Mouse (Mus musculus) layer of hippocampus, postnatal 14 days (tissue): ENCODE data around the gene Usp46. TPM values are rescaled to one million over a fixed set of nuclear protein-coding genes. Genes with fewer than 3 reads are reported as not detected.
A peak's percentile ranks its signal among the peaks of the same experiment; 100 is the strongest.

ENCODE experiments used
- DNase-seq, 2 experiments: peaks; one replicate each; pipeline ENCODE4 v3.0.0; 2021 to 2022; ENCODE audit warnings: low spot score in 2 of 2, mixed read lengths in 1 of 2
- long read RNA-seq, 2 experiments: library from polyadenylated mRNA; stranded (forward); transcript quantifications; one replicate each; pipeline ENCODE4 v2.0.0; 2021
- total RNA-seq, 2 experiments: library from RNA; stranded (reverse); gene quantifications; 2 replicates each; pipeline ENCODE4 v1.2.3; 2021

Usp46 gene
- total RNA-seq = 100 to 1,000 TPM; 125 to 130 TPM
- long read RNA-seq, experiment 1, full-length matches to known transcripts = 55 of 61 reads
- long read RNA-seq, experiment 1, partial matches to known transcripts = 1 of 61 reads
- long read RNA-seq, experiment 1, other reads (novel, unspliced or antisense) = 5 of 61 reads
- long read RNA-seq, experiment 2, full-length matches to known transcripts = 65 of 90 reads
- long read RNA-seq, experiment 2, partial matches to known transcripts = 2 of 90 reads
- long read RNA-seq, experiment 2, other reads (novel, unspliced or antisense) = 23 of 90 reads

- peak; percentile 74 to 75 for DNase-seq
These were observed at the start of gene Usp46 for GRCm38 (mm10) chr5:74067831-74068713. TSS of gene Usp46 (minus strand) at chr5:74068431.

DNA sequence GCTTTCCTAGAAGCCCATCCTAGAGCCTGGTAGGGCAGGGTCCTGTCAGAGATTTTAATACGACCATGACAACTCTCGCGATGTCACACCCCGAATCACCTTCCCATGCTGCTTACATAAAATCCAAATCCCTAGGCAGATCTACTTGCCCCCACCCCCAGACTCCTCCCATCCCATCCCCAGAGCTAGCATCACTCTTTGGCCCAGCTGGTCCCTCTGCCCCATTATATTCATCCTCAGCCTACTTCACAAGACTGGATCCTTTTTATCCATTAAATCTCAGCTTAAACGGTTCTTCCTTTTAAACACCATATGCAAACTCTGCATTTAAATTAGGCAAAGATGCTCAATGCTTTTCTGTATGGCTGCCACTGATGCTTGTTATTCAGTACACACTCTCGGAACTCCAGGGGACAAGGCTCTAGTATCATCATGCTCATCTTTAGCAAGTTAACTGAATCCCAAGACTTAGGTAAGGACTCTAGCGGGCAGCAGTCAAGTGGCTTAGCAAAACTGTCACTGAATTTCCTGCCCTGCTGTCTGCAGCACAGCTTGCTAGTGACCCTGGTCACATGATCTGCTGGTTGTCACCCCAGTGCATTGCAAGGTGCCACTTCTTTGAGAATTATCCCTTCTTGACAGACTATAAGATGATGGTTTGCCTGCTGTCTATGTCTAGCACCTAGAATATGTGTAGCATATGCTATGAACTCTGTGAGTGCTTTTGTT, 45.9 kb upstream of the Usp46 start:
- DNase-seq = peak in 1 of 2 experiments; percentile 33

DNA sequence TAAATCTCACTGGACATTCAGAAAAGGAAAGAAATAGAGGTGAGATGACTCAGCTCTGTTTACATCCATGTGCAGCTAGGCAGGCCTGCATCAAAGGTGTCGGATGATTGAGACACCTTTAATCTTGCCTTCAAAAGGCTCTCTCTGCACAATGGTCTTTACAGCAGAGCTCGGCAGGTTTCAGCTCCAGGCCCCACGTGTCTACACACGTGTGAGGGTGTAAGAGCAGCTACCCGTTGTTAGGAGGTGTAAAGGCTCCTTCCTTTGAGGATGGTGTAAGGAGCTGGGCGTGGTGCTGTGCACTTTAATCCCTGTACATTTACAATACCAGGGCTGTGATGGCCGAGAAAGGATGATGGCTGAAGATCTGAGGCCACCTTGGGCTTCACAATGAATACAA, 37.2 kb upstream of the Usp46 start:
- DNase-seq = no peak

GRCm38 (mm10) chr5:74101761-74102160, 33.5 kb upstream of the Usp46 start:
- DNase-seq = no peak

GRCm38 (mm10) chr5:74099046-74099445, 30.8 kb upstream of the Usp46 start:
- no peak for DNase-seq

- no peak for DNase-seq
These were observed 29.6 kb upstream of the Usp46 start for GRCm38 (mm10) chr5:74097854-74098220.

DNA sequence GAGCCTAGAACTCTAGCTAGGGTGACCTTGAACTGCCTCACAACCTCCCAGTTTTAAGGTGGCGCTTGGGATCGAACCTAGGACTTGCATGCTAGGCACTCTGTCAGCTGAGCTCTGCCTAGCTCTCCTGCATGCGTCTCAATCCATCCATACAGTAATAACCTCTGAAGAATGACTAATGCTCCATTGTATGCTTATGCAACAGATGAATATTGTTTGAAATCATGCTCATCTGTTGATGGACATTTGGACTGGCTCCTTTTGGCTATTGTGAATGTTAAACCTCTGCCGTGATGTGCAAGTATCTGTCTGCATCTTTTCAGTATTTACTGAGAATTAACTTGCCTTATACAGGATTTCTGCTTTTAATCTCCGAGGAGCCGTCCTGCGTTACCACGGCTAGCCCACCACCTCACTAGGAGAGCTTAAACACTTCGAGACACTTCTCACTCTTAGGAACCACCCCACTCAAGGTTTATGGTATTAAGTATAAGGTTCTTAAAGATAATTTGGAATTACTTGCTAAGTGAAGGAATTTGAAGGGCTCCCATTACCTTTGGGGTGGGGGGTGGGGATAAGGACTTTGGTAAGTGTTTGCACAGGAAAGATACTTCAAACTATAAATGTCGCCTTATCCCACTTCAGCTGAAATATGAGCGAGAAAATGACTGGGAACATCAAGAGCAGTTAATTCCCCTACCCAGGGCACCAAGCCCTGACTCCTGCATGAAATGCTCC, 29.1 kb upstream of the Usp46 start:
- no peak for DNase-seq

- no peak for DNase-seq
These were observed 27.8 kb upstream of the Usp46 start for GRCm38 (mm10) chr5:74096060-74096459.

GRCm38 (mm10) chr5:74095611-74096010, 27.4 kb upstream of the Usp46 start:
- no peak for DNase-seq

DNA sequence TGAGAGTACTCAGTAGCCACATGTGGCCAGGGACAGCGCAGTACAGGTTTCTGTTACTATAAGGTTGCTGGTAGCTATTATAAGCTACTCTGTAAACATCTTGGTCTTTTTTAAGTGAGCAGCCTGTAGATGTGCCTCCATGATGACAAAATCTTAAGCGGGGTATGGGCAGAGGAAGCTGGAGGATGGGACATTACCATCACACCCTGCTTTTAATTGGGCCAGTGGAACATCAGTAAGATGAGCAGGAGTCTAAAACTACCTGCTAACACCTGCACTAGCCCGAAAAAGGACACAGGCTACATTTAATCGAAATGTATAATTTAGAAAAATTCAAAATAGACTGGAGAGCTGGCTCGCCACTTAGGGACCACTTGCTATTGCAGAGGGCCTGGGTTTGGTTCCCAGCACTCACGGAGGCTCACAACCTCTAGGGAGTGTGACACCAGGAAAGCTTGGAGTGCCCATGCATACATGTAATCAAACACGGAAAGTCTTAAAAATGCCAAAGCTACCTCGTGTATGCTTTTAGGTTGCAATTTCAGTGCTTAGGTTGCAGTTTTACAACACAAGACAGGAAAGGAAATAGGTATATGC, 26.7 kb upstream of the Usp46 start:
- DNase-seq = no peak

GRCm38 (mm10) chr5:74093556-74094428, 25.6 kb upstream of the Usp46 start:
- no peak for DNase-seq

GRCm38 (mm10) chr5:74092833-74093555, 24.8 kb upstream of the Usp46 start:
- peak; percentile 85 to 96 for DNase-seq

DNA sequence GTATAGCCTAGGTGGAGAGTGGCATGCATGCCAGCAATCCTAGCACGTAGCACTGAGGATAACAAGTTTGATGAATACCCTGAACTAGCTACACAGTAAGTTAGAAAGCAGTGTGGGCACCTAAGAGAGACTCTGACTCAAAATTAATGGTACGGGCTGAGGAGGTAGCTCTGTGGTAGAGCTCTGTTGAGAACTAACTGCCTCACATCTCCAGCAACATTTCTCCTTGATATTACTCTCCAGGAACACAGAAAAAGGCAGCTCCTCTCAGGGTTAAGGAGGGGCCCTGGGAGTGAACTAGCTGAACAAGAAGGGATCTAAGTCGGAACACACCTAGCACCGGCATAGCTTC, 24.2 kb upstream of the Usp46 start:
- no peak for DNase-seq

GRCm38 (mm10) chr5:74089643-74090042, 21.4 kb upstream of the Usp46 start:
- no peak for DNase-seq

DNA sequence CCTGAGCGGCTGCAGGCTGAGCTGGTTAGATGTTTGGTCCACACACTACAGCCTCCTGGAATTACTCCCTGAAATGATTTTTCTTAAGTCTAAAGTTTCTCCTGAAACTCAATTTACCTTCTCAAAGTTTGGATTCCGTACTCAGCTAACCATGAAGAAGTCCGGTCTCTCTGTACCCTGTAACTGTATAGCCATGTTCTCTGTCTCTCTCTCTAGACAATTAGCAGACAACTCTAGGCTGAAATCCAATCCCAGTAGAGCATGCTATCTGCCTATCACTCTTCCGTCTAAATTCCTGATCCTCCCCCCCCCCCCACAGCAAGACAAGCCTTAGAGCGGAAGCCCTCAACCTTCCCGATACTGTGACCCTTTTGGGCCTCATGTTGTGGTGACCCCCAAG, 13.5 kb upstream of the Usp46 start:
- DNase-seq = no peak

DNA sequence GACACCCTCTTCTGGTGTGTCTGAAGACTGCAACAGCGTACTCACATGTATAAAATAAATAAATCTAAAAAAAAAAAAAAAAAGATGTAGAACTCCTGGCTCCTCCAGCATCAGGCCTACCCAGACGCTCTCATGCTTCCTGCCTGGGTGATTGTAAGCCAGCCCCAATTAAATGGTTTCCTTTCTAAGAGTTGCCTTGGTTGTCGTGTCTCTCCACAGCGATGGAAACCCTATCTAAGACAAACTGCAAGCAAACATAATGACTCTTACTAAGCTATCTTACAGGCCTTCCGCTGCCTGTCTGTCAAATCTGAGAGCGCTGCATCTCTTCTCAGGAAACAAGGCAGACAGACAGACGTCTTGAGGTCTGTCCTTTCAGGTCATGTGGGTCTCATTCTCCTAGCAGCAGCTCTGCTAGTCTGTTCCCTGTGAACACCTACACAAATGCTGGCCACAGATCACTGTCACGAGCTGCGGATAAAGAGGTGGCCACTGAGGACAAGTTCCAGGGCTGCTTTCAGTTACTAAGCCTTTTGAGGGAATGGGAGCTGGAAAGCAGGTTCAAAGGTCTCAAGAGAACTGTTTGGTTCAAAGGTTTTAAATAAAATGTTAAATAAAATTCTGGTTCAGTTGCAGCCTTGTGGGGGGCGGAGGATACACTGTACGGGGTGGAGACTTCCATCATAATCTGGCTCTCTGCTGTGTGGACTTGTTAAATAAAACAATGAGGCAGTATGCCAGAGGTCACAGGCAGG, 10.8 kb upstream of the Usp46 start:
- no peak for DNase-seq

GRCm38 (mm10) chr5:74078400-74078799, 10.2 kb upstream of the Usp46 start:
- DNase-seq = no peak

GRCm38 (mm10) chr5:74077959-74078358, 9.7 kb upstream of the Usp46 start:
- DNase-seq = no peak
